Mouse (Mus musculus): ENCODE data around the gene Gm21970.

The Gm21970 gene

GRCm38 (mm10) chr16:91360162-91360561 lies 31.4 kb upstream of the Gm21970 start:
- Histone ChIP-seq H3K36me3 (ENCODE audit: control insufficient read depth, insufficient read depth, low read length, poor library complexity, severe bottlenecking) (no peaks in the 10 kb centered on the region), H3K27me3 (ENCODE audit: control insufficient read depth, insufficient read depth, low read length, poor library complexity, severe bottlenecking) (no peaks in the 10 kb centered on the region)
- no peak for DNase-seq (ENCODE audit: low read depth, low spot score)

- Histone ChIP-seq H3K27me3 (ENCODE audit: control insufficient read depth, insufficient read depth, low read length, poor library complexity, severe bottlenecking) (no peaks in the 10 kb centered on the region), H3K36me3 (ENCODE audit: control insufficient read depth, insufficient read depth, low read length, poor library complexity, severe bottlenecking) (no peaks in the 10 kb centered on the region)
- DNase-seq (ENCODE audit: low read depth, low spot score), result no peak
These were observed 29.5 kb upstream of the Gm21970 start for GRCm38 (mm10) chr16:91362006-91362405.

- no peaks in the 10 kb centered on the region for H3K27me3 ChIP-seq (ENCODE audit: control insufficient read depth, insufficient read depth, low read length, poor library complexity, severe bottlenecking)
- no peaks in the 10 kb centered on the region for H3K36me3 ChIP-seq (ENCODE audit: control insufficient read depth, insufficient read depth, low read length, poor library complexity, severe bottlenecking)
- no peak for DNase-seq (ENCODE audit: low read depth, low spot score)
These were observed 28.8 kb upstream of the Gm21970 start for GRCm38 (mm10) chr16:91362616-91363272.

DNA sequence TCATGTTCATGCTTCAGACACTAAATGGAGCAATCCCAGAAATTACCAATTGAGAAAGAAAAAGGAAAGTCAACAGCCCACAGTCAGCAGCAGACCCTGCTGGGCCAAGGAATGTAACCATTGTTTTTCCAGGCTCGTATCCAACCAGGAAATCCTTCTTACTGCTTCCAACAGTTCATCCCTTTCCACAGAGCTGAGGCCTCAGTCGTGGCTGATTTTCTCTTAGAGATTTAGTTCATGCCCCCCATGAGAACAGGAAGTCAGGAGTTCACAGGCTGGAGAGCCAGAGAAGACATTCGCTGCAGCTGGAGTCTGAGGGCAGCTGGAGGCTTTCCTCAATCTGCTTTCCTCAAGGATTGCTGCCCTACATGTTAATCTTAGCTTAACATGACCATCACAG lies 28.0 kb upstream of the Gm21970 start:
- no peak for DNase-seq (ENCODE audit: low read depth, low spot score)
- Histone ChIP-seq H3K27me3 (ENCODE audit: control insufficient read depth, insufficient read depth, low read length, poor library complexity, severe bottlenecking) (no peaks in the 10 kb centered on the region), H3K36me3 (ENCODE audit: control insufficient read depth, insufficient read depth, low read length, poor library complexity, severe bottlenecking) (no peaks in the 10 kb centered on the region)

GRCm38 (mm10) chr16:91366567-91366966 lies 25.0 kb upstream of the Gm21970 start:
- DNase-seq (ENCODE audit: low read depth, low spot score), result peak; percentile 72

GRCm38 (mm10) chr16:91367066-91367465 lies 24.5 kb upstream of the Gm21970 start:
- peak; percentile 59 for DNase-seq (ENCODE audit: low read depth, low spot score)
- Histone ChIP-seq H3K36me3 (ENCODE audit: control insufficient read depth, insufficient read depth, low read length, poor library complexity, severe bottlenecking) (no peaks in the 10 kb centered on the region), H3K27me3 (ENCODE audit: control insufficient read depth, insufficient read depth, low read length, poor library complexity, severe bottlenecking) (no peaks in the 10 kb centered on the region)

More at GRCm38 (mm10) chr16:91366567-91366966, 25.0 kb upstream of the Gm21970 start:
- Histone ChIP-seq H3K27me3 (ENCODE audit: control insufficient read depth, insufficient read depth, low read length, poor library complexity, severe bottlenecking) (no peaks in the 10 kb centered on the region), H3K36me3 (ENCODE audit: control insufficient read depth, insufficient read depth, low read length, poor library complexity, severe bottlenecking) (no peaks in the 10 kb centered on the region)

DNA sequence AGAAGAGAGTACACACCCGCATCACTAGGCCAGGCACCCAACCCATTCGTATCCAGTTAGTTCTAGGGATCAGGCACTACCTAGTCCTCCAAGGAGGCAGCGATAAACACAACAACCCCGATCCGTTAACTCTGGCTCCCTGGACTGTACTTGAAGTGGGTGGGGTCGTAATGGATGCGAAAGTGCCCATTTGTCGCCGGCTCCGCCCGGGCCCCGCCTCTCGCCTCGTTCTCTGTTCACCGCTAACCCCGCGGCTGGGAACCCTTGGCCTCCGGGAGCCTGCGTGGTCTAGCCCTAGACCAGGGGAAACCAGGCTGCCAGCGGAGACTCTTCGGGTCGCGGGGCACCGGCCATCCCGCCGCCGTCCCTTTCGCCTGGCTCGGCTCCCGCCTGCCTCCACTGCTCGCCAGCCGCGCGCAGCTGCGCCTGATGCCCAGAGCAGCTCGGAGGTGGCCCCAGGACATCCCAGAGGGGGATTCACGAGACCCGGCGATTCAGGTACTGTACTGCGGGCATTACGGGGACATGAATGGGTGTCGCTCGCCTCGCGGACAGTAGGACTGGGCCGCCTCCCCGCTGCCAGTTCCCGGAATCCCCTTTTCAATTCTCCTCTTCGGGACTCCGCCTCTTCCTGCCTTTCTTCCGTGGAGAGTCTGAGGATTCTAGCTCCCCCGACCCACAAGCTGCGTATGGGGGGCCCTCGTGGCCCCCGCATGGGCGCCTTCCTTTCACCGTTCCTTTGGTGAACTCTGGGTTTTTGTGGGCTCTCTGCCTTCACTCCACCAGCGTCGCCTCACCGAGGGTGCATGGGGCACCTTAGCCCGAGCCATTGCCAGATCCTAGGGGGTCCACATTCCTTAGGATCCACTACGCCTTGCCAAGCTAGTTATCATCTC lies 18.7 kb upstream of the Gm21970 start, which contains the start of gene Ifnar2:
Gene Ifnar2 (plus strand): TSS at position 207 of the 896 bp plus-strand sequence.
- no peaks in the 10 kb centered on the region for H3K36me3 ChIP-seq (ENCODE audit: control insufficient read depth, insufficient read depth, low read length, poor library complexity, severe bottlenecking)
- peak; percentile 71 for DNase-seq (ENCODE audit: low read depth, low spot score)
- no peaks in the 10 kb centered on the region for H3K27me3 ChIP-seq (ENCODE audit: control insufficient read depth, insufficient read depth, low read length, poor library complexity, severe bottlenecking)

- no peak for DNase-seq (ENCODE audit: low read depth, low spot score)
- H3K36me3 ChIP-seq (ENCODE audit: control insufficient read depth, insufficient read depth, low read length, poor library complexity, severe bottlenecking), result no peaks in the 10 kb centered on the region
- no peaks in the 10 kb centered on the region for H3K27me3 ChIP-seq (ENCODE audit: control insufficient read depth, insufficient read depth, low read length, poor library complexity, severe bottlenecking)
These were observed 17.9 kb upstream of the Gm21970 start for GRCm38 (mm10) chr16:91373473-91374252.

DNA sequence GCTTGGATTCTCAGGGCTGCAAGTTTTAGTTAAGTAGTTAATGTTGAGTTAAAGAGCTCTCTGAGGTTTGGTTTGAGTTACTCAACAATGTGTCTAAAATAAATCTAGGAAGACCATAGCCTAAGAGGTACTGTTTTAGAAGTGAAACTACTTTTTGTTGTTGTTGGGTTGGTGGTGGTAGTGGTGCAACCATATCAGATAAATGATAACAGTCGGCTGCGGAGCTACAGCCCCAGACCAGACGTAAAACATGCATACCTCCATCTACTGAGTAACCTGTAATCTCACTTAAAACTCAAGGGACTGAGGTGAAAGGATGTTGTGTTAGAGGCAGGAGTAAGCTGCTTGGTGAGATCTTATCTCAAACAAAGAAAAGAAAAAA lies 17.3 kb upstream of the Gm21970 start:
- no peaks in the 10 kb centered on the region for H3K36me3 ChIP-seq (ENCODE audit: control insufficient read depth, insufficient read depth, low read length, poor library complexity, severe bottlenecking)
- DNase-seq (ENCODE audit: low read depth, low spot score), result no peak
- no peaks in the 10 kb centered on the region for H3K27me3 ChIP-seq (ENCODE audit: control insufficient read depth, insufficient read depth, low read length, poor library complexity, severe bottlenecking)

- no peak for DNase-seq (ENCODE audit: low read depth, low spot score)
- Histone ChIP-seq H3K27me3 (ENCODE audit: control insufficient read depth, insufficient read depth, low read length, poor library complexity, severe bottlenecking) (no peaks in the 10 kb centered on the region), H3K36me3 (ENCODE audit: control insufficient read depth, insufficient read depth, low read length, poor library complexity, severe bottlenecking) (no peaks in the 10 kb centered on the region)
These were observed 14.8 kb upstream of the Gm21970 start for GRCm38 (mm10) chr16:91376701-91377100.

GRCm38 (mm10) chr16:91378431-91378986 lies 13.0 kb upstream of the Gm21970 start:
- DNase-seq (ENCODE audit: low read depth, low spot score), result no peak
- Histone ChIP-seq H3K36me3 (ENCODE audit: control insufficient read depth, insufficient read depth, low read length, poor library complexity, severe bottlenecking) (no peaks in the 10 kb centered on the region), H3K27me3 (ENCODE audit: control insufficient read depth, insufficient read depth, low read length, poor library complexity, severe bottlenecking) (no peaks in the 10 kb centered on the region)

DNA sequence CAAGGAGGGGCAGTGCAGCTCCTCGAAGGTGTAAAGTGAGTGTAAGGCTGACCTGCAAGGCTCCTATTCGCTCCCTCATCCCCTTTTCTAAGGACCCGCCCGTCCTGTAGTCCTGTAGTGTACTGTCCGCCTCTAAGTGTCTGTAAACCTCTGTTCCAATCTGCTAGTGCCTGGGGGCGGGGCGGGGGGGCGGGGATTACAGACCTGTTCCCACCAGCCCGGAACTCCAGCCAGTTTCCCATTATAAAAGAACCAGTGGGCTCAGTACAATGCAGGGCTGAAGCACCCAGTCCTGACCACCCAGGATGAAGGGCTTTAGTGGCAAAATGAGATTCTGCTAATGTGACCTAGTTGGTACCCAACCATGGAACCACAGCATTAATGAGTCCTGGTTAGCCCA lies 12.5 kb upstream of the Gm21970 start:
- DNase-seq (ENCODE audit: low read depth, low spot score), result no peak
- H3K27me3 ChIP-seq (ENCODE audit: control insufficient read depth, insufficient read depth, low read length, poor library complexity, severe bottlenecking), result no peaks in the 10 kb centered on the region
- peaks cover 1% of the 10 kb centered on the region; the same call in 1 of the 2 replicates for H3K36me3 ChIP-seq (ENCODE audit: control insufficient read depth, insufficient read depth, low read length, poor library complexity, severe bottlenecking)

- Histone ChIP-seq H3K27me3 (ENCODE audit: control insufficient read depth, insufficient read depth, low read length, poor library complexity, severe bottlenecking) (no peaks in the 10 kb centered on the region), H3K36me3 (ENCODE audit: control insufficient read depth, insufficient read depth, low read length, poor library complexity, severe bottlenecking) (peaks cover 1% of the 10 kb centered on the region; the same call in 1 of the 2 replicates)
- no peak for DNase-seq (ENCODE audit: low read depth, low spot score)
These were observed 12.1 kb upstream of the Gm21970 start for GRCm38 (mm10) chr16:91379412-91379811.

DNA sequence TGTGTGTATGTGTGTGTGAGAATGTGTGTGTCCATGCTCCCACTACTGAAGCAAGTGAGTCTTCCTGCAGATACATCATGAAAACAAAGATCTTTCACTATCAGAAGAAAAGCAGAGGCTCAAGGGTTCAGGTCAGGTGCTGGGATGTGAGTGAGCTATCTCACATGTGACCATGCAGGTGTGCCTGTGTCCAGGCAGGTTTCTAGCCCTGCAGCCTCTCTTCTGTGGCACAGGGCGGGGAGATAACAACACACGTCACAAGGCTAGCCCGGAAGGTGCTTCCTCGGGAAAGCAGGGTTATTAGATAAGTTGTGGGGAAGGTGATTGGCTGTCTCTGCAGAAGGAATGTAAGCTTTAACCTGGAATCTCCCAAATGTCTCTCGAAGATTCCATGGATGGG lies 11.4 kb upstream of the Gm21970 start:
- Histone ChIP-seq H3K27me3 (ENCODE audit: control insufficient read depth, insufficient read depth, low read length, poor library complexity, severe bottlenecking) (no peaks in the 10 kb centered on the region), H3K36me3 (ENCODE audit: control insufficient read depth, insufficient read depth, low read length, poor library complexity, severe bottlenecking) (peaks cover 5% of the 10 kb centered on the region)
- DNase-seq (ENCODE audit: low read depth, low spot score), result no peak

Data from splenic B cell, adult 2 months (primary cell).